Mouse (Mus musculus): ENCODE measurements around the gene Tex52. TPM values are rescaled to one million over a fixed set of nuclear protein-coding genes. Genes with fewer than 3 reads are reported as not detected.

The Tex52 gene
- polyA plus RNA-seq (2015; fragmentation: Illumina TruSeq; extraction: RNeasy Lipid Tissue Mini Kit (QIAGEN cat#74804); ENCODE audit: insufficient read depth, low replicate concordance) = 0.29 TPM

DNA sequence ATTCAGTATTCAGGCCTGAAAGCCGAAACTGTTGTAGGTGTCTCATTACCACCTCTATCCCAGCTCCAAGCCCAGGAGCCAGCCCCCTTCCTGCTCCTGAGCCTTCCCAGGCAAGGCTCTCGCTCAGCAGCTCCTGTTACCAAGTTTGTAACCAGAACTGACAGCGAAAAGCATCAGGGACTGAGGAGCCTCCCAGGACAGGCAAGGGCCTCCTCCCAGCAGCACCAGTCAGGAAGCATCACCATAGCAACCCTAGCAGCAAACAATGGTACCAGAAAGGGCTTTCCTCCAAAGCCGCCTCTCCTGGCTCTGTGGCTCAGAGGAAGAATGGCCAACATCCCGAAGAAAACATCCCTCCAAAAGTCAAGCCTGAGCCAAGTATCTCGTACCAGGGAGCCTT is at the start of gene Tex52, which contains the start of gene Gm44596:
Tex52 (plus strand) TSS at position 265 of the 400 bp plus-strand sequence.
Gm44596 (plus strand) TSS at position 312 of the 400 bp plus-strand sequence.

GRCm38 (mm10) chr6:128355726-128356416 is 19.4 kb upstream of the Tex52 start, which contains the start of gene Tulp3:
TSS of gene Tulp3 (minus strand) at chr6:128355851.

GRCm38 (mm10) chr6:128362381-128363006 is 12.8 kb upstream of the Tex52 start, which contains the start of the genes Rhno1 and Foxm1:
TSS of gene Rhno1 (minus strand) at chr6:128362911.
TSS of gene Foxm1 (plus strand) at chr6:128362967.

DNA sequence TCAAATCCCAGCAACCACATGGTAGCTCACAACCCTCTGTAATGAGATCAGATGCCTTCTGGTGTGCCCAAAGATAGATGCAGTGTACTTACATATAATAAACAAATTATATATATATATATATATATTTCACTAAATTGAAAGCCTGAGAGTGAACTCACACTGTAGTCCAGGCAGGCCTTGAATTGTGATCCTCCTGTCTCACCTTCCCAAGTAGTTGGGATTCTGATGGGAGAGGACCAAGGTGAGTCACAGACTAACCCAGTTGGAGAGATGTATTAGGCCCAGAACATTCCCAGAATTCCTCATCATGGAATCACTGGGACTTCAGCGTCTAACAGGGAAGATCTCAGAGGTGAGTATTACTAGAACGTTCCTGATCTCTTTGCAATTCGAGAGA is 23.7 kb downstream of the Tex52 start, which contains the start of gene Nrip2:
Nrip2 (plus strand) TSS at position 301 of the 400 bp plus-strand sequence.

DNA sequence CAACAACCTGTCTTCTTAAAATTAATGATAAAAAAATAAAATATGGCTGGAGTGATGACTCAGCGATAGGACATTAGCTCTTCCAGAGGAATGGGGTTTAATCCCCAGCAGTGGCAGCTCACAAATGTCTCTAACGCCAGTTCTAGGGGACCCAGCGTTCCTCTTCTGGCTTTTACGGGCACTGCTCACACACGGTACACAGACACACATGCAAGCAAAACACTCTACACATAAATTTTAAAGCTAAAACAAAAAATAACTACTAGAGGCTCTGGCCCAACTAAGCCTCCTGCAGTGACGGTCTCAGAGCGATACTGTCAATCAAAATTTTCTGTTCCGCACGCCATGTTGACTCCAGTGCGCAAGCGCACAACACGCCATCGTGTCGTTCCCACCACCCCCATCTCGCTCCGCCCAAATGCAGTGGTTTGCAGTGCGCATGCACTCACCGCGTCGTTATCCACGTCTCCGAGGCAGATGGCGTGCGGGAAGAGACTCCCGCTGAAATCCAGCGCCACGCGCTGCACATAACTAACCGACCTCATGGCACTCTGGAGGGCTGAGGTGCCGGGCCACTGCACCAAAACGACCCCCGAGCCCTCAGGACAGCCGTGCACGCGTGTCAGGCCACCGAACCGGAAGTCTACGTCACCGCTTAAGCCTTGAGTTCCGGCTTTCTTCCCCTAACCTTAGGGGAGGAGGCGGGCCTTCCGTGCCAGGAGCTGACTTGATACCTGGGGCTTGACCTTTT is 49.2 kb downstream of the Tex52 start, which contains the start of gene Itfg2:
Itfg2 (minus strand) TSS at position 663 of the 751 bp plus-strand sequence.

Other genes with a start within 250 kb of the Tex52 start
- 15.3 TPM for gene Tspan9, start 231.9 kb upstream of the Tex52 start, polyA plus RNA-seq (2015; fragmentation: Illumina TruSeq; extraction: RNeasy Lipid Tissue Mini Kit (QIAGEN cat#74804); ENCODE audit: insufficient read depth, low replicate concordance)
- gene Tead4, start 74.6 kb upstream of the Tex52 start, polyA plus RNA-seq (2015; fragmentation: Illumina TruSeq; extraction: RNeasy Lipid Tissue Mini Kit (QIAGEN cat#74804); ENCODE audit: insufficient read depth, low replicate concordance) = 0.81 TPM
- 9.6 TPM for gene Tulp3, start 19.6 kb upstream of the Tex52 start, polyA plus RNA-seq (2015; fragmentation: Illumina TruSeq; extraction: RNeasy Lipid Tissue Mini Kit (QIAGEN cat#74804); ENCODE audit: insufficient read depth, low replicate concordance)
- gene Rhno1, start 12.5 kb upstream of the Tex52 start, polyA plus RNA-seq (2015; fragmentation: Illumina TruSeq; extraction: RNeasy Lipid Tissue Mini Kit (QIAGEN cat#74804); ENCODE audit: insufficient read depth, low replicate concordance) = 51.3 TPM
- gene Foxm1, start 12.5 kb upstream of the Tex52 start, polyA plus RNA-seq (2015; fragmentation: Illumina TruSeq; extraction: RNeasy Lipid Tissue Mini Kit (QIAGEN cat#74804); ENCODE audit: insufficient read depth, low replicate concordance) = 15.4 TPM
- not detected for gene Gm44596, start within 50 bp of the Tex52 start, polyA plus RNA-seq (2015; fragmentation: Illumina TruSeq; extraction: RNeasy Lipid Tissue Mini Kit (QIAGEN cat#74804); ENCODE audit: insufficient read depth, low replicate concordance)
- 0.33 TPM for gene Nrip2, start 23.8 kb downstream of the Tex52 start, polyA plus RNA-seq (2015; fragmentation: Illumina TruSeq; extraction: RNeasy Lipid Tissue Mini Kit (QIAGEN cat#74804); ENCODE audit: insufficient read depth, low replicate concordance)
- 19.2 TPM for gene Itfg2, start 49.5 kb downstream of the Tex52 start, polyA plus RNA-seq (2015; fragmentation: Illumina TruSeq; extraction: RNeasy Lipid Tissue Mini Kit (QIAGEN cat#74804); ENCODE audit: insufficient read depth, low replicate concordance)
- 70.2 TPM for gene Fkbp4, start 63.2 kb downstream of the Tex52 start, polyA plus RNA-seq (2015; fragmentation: Illumina TruSeq; extraction: RNeasy Lipid Tissue Mini Kit (QIAGEN cat#74804); ENCODE audit: insufficient read depth, low replicate concordance)
- gene Pzp, start 151.3 kb downstream of the Tex52 start, polyA plus RNA-seq (2015; fragmentation: Illumina TruSeq; extraction: RNeasy Lipid Tissue Mini Kit (QIAGEN cat#74804); ENCODE audit: insufficient read depth, low replicate concordance) = not detected
- gene A2ml1, start 206.2 kb downstream of the Tex52 start, polyA plus RNA-seq (2015; fragmentation: Illumina TruSeq; extraction: RNeasy Lipid Tissue Mini Kit (QIAGEN cat#74804); ENCODE audit: insufficient read depth, low replicate concordance) = not detected
- gene Klrb1a, start 248.1 kb downstream of the Tex52 start, polyA plus RNA-seq (2015; fragmentation: Illumina TruSeq; extraction: RNeasy Lipid Tissue Mini Kit (QIAGEN cat#74804); ENCODE audit: insufficient read depth, low replicate concordance) = 4.5 TPM

Data from spleen, adult 10 weeks (tissue).